Mouse (Mus musculus): ENCODE results near the gene Rab30. TPM values are rescaled to one million over a fixed set of nuclear protein-coding genes. Genes with fewer than 3 reads are reported as not detected.

The Rab30 gene
- polyA plus RNA-seq, 2 experiments: 1.9 to 6.8 TPM

- Histone ChIP-seq H3K4me1 (replicated peaks; ENCODE audit: control insufficient read depth in 2 of 2, insufficient read depth in 2 of 2, low read length in 1 of 2) (no peaks in the 10 kb centered on the region), H3K4me2 (ENCODE audit: low read depth) (no peak overlapping the region), H3K9ac (replicated peaks) (no peak overlapping the region), H3K36me3 (replicated peaks; ENCODE audit: control insufficient read depth, insufficient read depth, low read depth) (no peaks in the 10 kb centered on the region), H3K27me3 (ENCODE audit: control insufficient read depth, insufficient read depth, low read length) (no peaks in the 10 kb centered on the region), H3K9me3 (ENCODE audit: control insufficient read depth, low read length) (no peaks in the 10 kb centered on the region), H3K27ac (no peak overlapping the region), H3K4me3 (ENCODE audit: insufficient read depth in 1 of 2, low read depth in 2 of 2, low read length in 2 of 2) (no peak overlapping the region)
- WGBS (ENCODE audit: insufficient replicate concordance): 70% methylated on average over 3 of the region's 3 CpGs
- no peak for ATAC-seq (ENCODE audit: insufficient read depth)
- DNase-seq (ENCODE audit: low read depth in 3 of 3, low spot score in 3 of 3): no peak
- TF ChIP-seq EP300 (IDR thresholded peaks at IDR 0.05; ENCODE audit: low read depth) (no peak), CTCF (IDR thresholded peaks at IDR 0.05; ENCODE audit: low read depth) (no peak)
Observed at GRCm38 (mm10) chr7:92826248-92826647, 84.8 kb downstream of the Rab30 start.

DNA sequence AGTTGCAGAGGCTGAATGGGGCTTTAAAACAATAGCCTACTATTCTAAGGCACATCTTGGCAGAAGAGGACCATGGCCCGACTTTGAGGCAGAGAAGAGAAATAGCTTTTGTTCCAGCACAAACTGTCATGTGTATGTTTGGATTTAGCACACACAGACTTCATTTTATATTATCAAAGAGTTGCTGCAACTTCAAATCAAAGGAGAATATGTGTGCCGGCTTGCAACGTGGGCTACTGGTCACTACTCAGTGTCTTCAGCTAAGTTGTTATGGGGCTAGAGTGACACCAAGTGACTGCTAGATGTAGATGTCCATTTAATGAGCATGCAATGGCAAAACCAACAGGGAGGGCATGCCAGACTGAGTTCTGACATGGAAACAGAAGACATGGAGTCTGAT is 86.6 kb downstream of the Rab30 start:
- ATAC-seq (ENCODE audit: insufficient read depth) (no peak), DNase-seq (ENCODE audit: low read depth in 3 of 3, low spot score in 3 of 3) (no peak)
- Histone ChIP-seq H3K4me1 (replicated peaks; ENCODE audit: control insufficient read depth in 2 of 2, insufficient read depth in 2 of 2, low read length in 1 of 2) (no peaks in the 10 kb centered on the region), H3K4me2 (ENCODE audit: low read depth) (no peak overlapping the region), H3K27ac (no peak overlapping the region), H3K27me3 (ENCODE audit: control insufficient read depth, insufficient read depth, low read length) (no peaks in the 10 kb centered on the region), H3K9me3 (ENCODE audit: control insufficient read depth, low read length) (no peaks in the 10 kb centered on the region), H3K4me3 (ENCODE audit: insufficient read depth in 1 of 2, low read depth in 2 of 2, low read length in 2 of 2) (no peak overlapping the region), H3K36me3 (replicated peaks; ENCODE audit: control insufficient read depth, insufficient read depth, low read depth) (no peaks in the 10 kb centered on the region), H3K9ac (replicated peaks) (no peak overlapping the region)
- TF ChIP-seq CTCF (IDR thresholded peaks at IDR 0.05; ENCODE audit: low read depth): 0 out of 2 replicates have a peak, but pooled peaks have one; percentile 20
- no peak for TF ChIP-seq EP300 (IDR thresholded peaks at IDR 0.05; ENCODE audit: low read depth)
- WGBS (ENCODE audit: insufficient replicate concordance): 58% methylated on average over 3 of the region's 3 CpGs

DNA sequence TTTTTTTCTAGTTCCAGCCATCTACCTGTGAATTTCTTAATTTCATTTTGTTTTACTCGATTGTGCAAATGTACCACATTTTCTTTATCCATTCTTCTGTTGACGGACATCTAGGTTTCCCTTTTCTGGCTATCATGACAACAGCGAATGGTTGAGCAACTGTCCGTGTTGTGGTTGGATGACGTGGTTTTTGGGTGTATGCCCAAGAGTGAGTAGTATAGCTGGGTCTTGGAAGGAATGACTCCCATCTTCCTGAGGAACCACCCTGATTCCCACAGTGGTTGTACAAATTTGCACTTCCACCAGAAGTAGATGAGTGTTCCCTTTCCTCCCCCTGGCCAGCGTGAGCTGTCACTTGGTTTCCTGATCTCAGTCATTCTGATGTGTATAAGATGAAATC is 91.0 kb downstream of the Rab30 start:
- Histone ChIP-seq H3K4me1 (replicated peaks; ENCODE audit: control insufficient read depth in 2 of 2, insufficient read depth in 2 of 2, low read length in 1 of 2) (no peaks in the 10 kb centered on the region), H3K36me3 (replicated peaks; ENCODE audit: control insufficient read depth, insufficient read depth, low read depth) (no peaks in the 10 kb centered on the region), H3K9me3 (ENCODE audit: control insufficient read depth, low read length) (no peaks in the 10 kb centered on the region), H3K27ac (no peak overlapping the region), H3K9ac (replicated peaks) (no peak overlapping the region), H3K4me2 (ENCODE audit: low read depth) (no peak overlapping the region), H3K27me3 (ENCODE audit: control insufficient read depth, insufficient read depth, low read length) (no peaks in the 10 kb centered on the region), H3K4me3 (ENCODE audit: insufficient read depth in 1 of 2, low read depth in 2 of 2, low read length in 2 of 2) (no peak overlapping the region)
- TF ChIP-seq EP300 (IDR thresholded peaks at IDR 0.05; ENCODE audit: low read depth) (no peak), CTCF (IDR thresholded peaks at IDR 0.05; ENCODE audit: low read depth) (no peak)
- whole genome bisulfite sequencing (ENCODE audit: insufficient replicate concordance): 48% methylated on average over 6 of the region's 6 CpGs
- ATAC-seq (ENCODE audit: insufficient read depth) (no peak), DNase-seq (ENCODE audit: low read depth in 3 of 3, low spot score in 3 of 3) (no peak)

- 68% methylated on average over 2 of the region's 2 CpGs for WGBS (ENCODE audit: insufficient replicate concordance)
- Histone ChIP-seq H3K9me3 (ENCODE audit: control insufficient read depth, low read length) (no peaks in the 10 kb centered on the region), H3K27ac (no peak overlapping the region), H3K4me2 (ENCODE audit: low read depth) (no peak overlapping the region), H3K36me3 (replicated peaks; ENCODE audit: control insufficient read depth, insufficient read depth, low read depth) (no peaks in the 10 kb centered on the region), H3K27me3 (ENCODE audit: control insufficient read depth, insufficient read depth, low read length) (no peaks in the 10 kb centered on the region), H3K4me1 (replicated peaks; ENCODE audit: control insufficient read depth in 2 of 2, insufficient read depth in 2 of 2, low read length in 1 of 2) (no peaks in the 10 kb centered on the region), H3K9ac (replicated peaks) (no peak overlapping the region), H3K4me3 (ENCODE audit: insufficient read depth in 1 of 2, low read depth in 2 of 2, low read length in 2 of 2) (no peak overlapping the region)
- ATAC-seq (ENCODE audit: insufficient read depth): no peak
- TF ChIP-seq CTCF (IDR thresholded peaks at IDR 0.05; ENCODE audit: low read depth) (no peak), EP300 (IDR thresholded peaks at IDR 0.05; ENCODE audit: low read depth) (no peak)
- DNase-seq (ENCODE audit: low read depth in 3 of 3, low spot score in 3 of 3): no peak
Observed at GRCm38 (mm10) chr7:92834391-92834790, 93.0 kb downstream of the Rab30 start.

GRCm38 (mm10) chr7:92836447-92836846 is 95.0 kb downstream of the Rab30 start:
- H3K4me3 ChIP-seq (ENCODE audit: insufficient read depth in 1 of 2, low read depth in 2 of 2, low read length in 2 of 2): no peak overlapping the region
- H3K9ac ChIP-seq (replicated peaks): no peak overlapping the region
- TF ChIP-seq CTCF (IDR thresholded peaks at IDR 0.05; ENCODE audit: low read depth) (no peak), EP300 (IDR thresholded peaks at IDR 0.05; ENCODE audit: low read depth) (no peak)
- ATAC-seq (ENCODE audit: insufficient read depth): no peak
- H3K27ac ChIP-seq: no peak overlapping the region
- no peaks in the 10 kb centered on the region for H3K9me3 ChIP-seq (ENCODE audit: control insufficient read depth, low read length)
- no peaks in the 10 kb centered on the region for H3K36me3 ChIP-seq (replicated peaks; ENCODE audit: control insufficient read depth, insufficient read depth, low read depth)
- WGBS (ENCODE audit: insufficient replicate concordance): 53% methylated on average over 3 of the region's 3 CpGs
- H3K4me2 ChIP-seq (ENCODE audit: low read depth): no peak overlapping the region
- DNase-seq (ENCODE audit: low read depth in 3 of 3, low spot score in 3 of 3): no peak
- H3K4me1 ChIP-seq (replicated peaks; ENCODE audit: control insufficient read depth in 2 of 2, insufficient read depth in 2 of 2, low read length in 1 of 2): no peaks in the 10 kb centered on the region
- H3K27me3 ChIP-seq (ENCODE audit: control insufficient read depth, insufficient read depth, low read length): no peaks in the 10 kb centered on the region

Measured in liver, embryonic 14.5 days (tissue).